Mouse (Mus musculus) liver, postnatal 0 days (tissue): ENCODE measurements at regions not wholly inside any gene's neighbourhood (a gene's known extent, or its start where the extent isn't known, plus 50 kb on each side); places are given as distances from the start of the nearest gene placed in this dataset.

ENCODE experiments used
- ATAC-seq: fragments of 200-750 bp; cut with Nextera tagmentation; 2 replicates; pipeline ENCODE4 v1.8.0; 2017; ENCODE audit warnings: mild to moderate bottlenecking, moderate library complexity
- DNase-seq: peaks from one replicate; pipeline ENCODE4 v3.0.0-alpha.2; 2016
- H3K27ac ChIP-seq: fragments of 300-500 bp; sonication (generic); 2 replicates; pipeline ENCODE4 v1.5.1; 2014; ENCODE audit warnings: antibody characterized with exemption, moderate library complexity, mild to moderate bottlenecking, low read depth
- H3K27me3 ChIP-seq: fragments of 300-500 bp; sonication (generic); 2 replicates; pipeline ENCODE4 v1.6.1; 2014; ENCODE audit warnings: low read length, control low read depth, mixed read lengths; ENCODE audit not compliant: insufficient read depth
- H3K36me3 ChIP-seq: fragments of 300-500 bp; sonication (generic); replicated peaks from 2 replicates; pipeline ENCODE4 v1.6.1; 2014; ENCODE audit warnings: mild to moderate bottlenecking, control low read depth, low read length, moderate library complexity, mixed read lengths; ENCODE audit not compliant: insufficient read depth
- H3K4me1 ChIP-seq: fragments of 300-500 bp; sonication (generic); 2 replicates; pipeline ENCODE4 v1.6.1; 2014; ENCODE audit warnings: antibody characterized with exemption, mild to moderate bottlenecking, control low read depth; ENCODE audit not compliant: insufficient read depth
- H3K4me2 ChIP-seq: fragments of 300-500 bp; sonication (generic); 2 replicates; pipeline ENCODE4 v1.6.1; 2014; ENCODE audit warnings: low read depth, mild to moderate bottlenecking, low read length, moderate library complexity, mixed read lengths
- H3K4me3 ChIP-seq: fragments of 300-500 bp; sonication (generic); 2 replicates; pipeline ENCODE4 v1.5.1; 2014; ENCODE audit warnings: low read depth, low read length
- H3K9ac ChIP-seq: fragments of 300-500 bp; sonication (generic); replicated peaks from 2 replicates; pipeline ENCODE4 v1.6.1; 2014; ENCODE audit warnings: mild to moderate bottlenecking, moderate library complexity
- H3K9me3 ChIP-seq: fragments of 300-500 bp; sonication (generic); 2 replicates; pipeline ENCODE4 v1.6.1; 2016; ENCODE audit warnings: mild to moderate bottlenecking, control low read depth, low read length, mixed read lengths
- CTCF ChIP-seq: sonication (generic); IDR thresholded peaks from 2 replicates; pipeline ENCODE4 v1.5.1; 2016; ENCODE audit warnings: antibody characterized with exemption, low read depth
- EP300 ChIP-seq: IDR thresholded peaks from 2 replicates; pipeline ENCODE4 v1.6.1; 2016; ENCODE audit warnings: antibody characterized with exemption, low read depth, mild to moderate bottlenecking
- WGBS: fragments of 180-500 bp; shearing (Covaris S2); extraction: QIAGEN DNeasy Blood & Tissue Kit; methylation state at CpG from one replicate; pipeline ENCODE4 v1.1.7; 2014; ENCODE audit not compliant: insufficient replicate concordance; 5-methylcytosine and 5-hydroxymethylcytosine counted together

DNA sequence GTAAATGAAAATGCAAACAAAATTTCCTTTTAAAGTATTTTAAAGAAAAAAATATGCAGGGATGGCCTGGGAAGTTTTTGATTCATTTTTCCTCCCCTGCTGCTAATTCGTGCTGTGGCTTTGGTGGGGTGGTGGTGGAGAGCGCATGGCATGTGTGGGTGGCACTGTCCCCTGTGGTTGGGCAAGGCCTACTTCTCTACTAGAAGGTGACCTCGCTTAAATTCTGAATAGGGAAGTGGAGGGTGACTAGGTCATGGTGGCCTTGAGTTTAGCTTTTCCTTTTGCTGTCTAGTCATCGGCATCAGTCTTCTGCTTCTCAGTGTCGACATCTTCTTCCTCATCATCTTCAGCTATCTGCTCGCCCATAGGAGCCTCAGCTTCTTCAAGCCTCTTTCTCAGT, 69.3 kb upstream of the Nek7 start:
- DNase-seq (no peak), ATAC-seq (no peak)
- no peak for TF ChIP-seq EP300
- no peak for TF ChIP-seq CTCF
- Histone ChIP-seq H3K36me3 (no peaks in the 10 kb centered on the region), H3K27ac (no peak overlapping the region), H3K4me1 (no peaks in the 10 kb centered on the region), H3K4me3 (no peak overlapping the region), H3K9me3 (no peaks in the 10 kb centered on the region), H3K4me2 (no peak overlapping the region), H3K9ac (no peak overlapping the region), H3K27me3 (no peaks in the 10 kb centered on the region)
- WGBS: 71% methylated on average over 6 of the region's 6 CpGs

GRCm38 (mm10) chr1:138686746-138687145, 66.8 kb upstream of the Nek7 start:
- H3K27me3 ChIP-seq: no peaks in the 10 kb centered on the region
- 74% methylated on average over 5 of the region's 5 CpGs for WGBS
- DNase-seq: no peak

GRCm38 (mm10) chr1:138683711-138684110, 63.8 kb upstream of the Nek7 start:
- Histone ChIP-seq H3K27ac (no peak overlapping the region), H3K4me2 (no peak overlapping the region), H3K9me3 (no peaks in the 10 kb centered on the region), H3K36me3 (no peaks in the 10 kb centered on the region), H3K4me1 (no peaks in the 10 kb centered on the region), H3K9ac (no peak overlapping the region), H3K27me3 (no peaks in the 10 kb centered on the region), H3K4me3 (no peak overlapping the region)
- ATAC-seq (no peak), DNase-seq (no peak)
- 67% methylated on average over 10 of the region's 10 CpGs for WGBS
- TF ChIP-seq CTCF: no peak
- TF ChIP-seq EP300: no peak

More at GRCm38 (mm10) chr1:138686746-138687145, 66.8 kb upstream of the Nek7 start:
- Histone ChIP-seq H3K36me3 (no peaks in the 10 kb centered on the region), H3K4me2 (no peak overlapping the region), H3K9ac (no peak overlapping the region), H3K4me3 (no peak overlapping the region), H3K9me3 (no peaks in the 10 kb centered on the region), H3K27ac (no peak overlapping the region), H3K4me1 (no peaks in the 10 kb centered on the region)
- ATAC-seq: no peak
- TF ChIP-seq EP300 (no peak), CTCF (no peak)

DNA sequence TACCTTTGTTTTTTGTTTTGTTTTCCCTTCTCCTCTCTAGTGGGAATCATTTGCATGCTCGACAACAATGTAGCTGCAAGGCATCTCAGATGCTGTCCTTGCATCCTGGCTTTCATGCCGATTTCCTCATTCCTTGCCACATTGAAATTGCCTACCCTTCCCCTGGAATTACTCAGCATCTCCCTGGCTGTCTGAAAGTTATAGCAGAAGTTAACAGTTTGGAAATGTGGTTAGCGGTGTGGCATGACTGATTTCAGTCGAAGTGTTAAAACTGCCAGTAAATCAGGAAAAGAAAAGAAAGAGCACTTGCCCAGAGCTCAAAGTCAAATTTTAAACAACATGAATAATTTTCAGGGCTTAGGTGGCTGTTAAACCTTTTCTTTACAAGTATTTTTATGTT, 62.0 kb upstream of the Nek7 start:
- ATAC-seq: no peak
- no peaks in the 10 kb centered on the region for H3K4me1 ChIP-seq
- no peaks in the 10 kb centered on the region for H3K36me3 ChIP-seq
- WGBS: 62% methylated on average over 4 of the region's 4 CpGs
- TF ChIP-seq CTCF (no peak), EP300 (no peak)
- no peak overlapping the region for H3K9ac ChIP-seq
- no peaks in the 10 kb centered on the region for H3K27me3 ChIP-seq
- H3K4me3 ChIP-seq: no peak overlapping the region
- no peaks in the 10 kb centered on the region for H3K9me3 ChIP-seq
- H3K27ac ChIP-seq: no peak overlapping the region
- no peak overlapping the region for H3K4me2 ChIP-seq
- DNase-seq: no peak

DNA sequence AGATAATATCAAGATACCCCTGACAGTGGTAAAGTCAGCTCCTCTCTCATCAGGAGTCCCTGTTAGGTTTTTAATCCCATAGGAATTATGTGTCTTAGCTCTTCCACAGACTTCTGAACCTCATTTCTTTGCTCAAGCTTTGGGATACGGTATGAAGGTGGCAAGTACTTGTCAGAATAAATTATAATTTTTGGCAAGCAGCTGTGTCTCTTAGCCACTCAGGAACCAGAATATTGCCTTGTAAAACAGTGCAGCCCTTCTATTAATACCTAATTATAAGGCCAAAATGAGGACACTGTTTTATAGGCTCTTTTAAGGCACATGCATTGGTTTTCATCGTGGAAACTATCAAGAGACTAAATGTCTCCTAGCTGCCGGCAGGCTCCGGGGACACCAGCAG, 54.3 kb upstream of the Nek7 start:
- no peak for ATAC-seq
- Histone ChIP-seq H3K27me3 (no peaks in the 10 kb centered on the region), H3K4me1 (no peaks in the 10 kb centered on the region), H3K9me3 (no peaks in the 10 kb centered on the region), H3K27ac (no peak overlapping the region), H3K4me2 (no peak overlapping the region), H3K36me3 (no peaks in the 10 kb centered on the region), H3K9ac (no peak overlapping the region), H3K4me3 (no peak overlapping the region)
- WGBS: 82% methylated on average over 4 of the region's 4 CpGs
- no peak for DNase-seq
- TF ChIP-seq CTCF (no peak), EP300 (no peak)
